Mouse (Mus musculus): ENCODE data around the gene Mapk13.
"Not testable (repeated sequence)": the region's sequence is repeated elsewhere in the genome, so short reads cannot be mapped to it uniquely, and the experiment has no call there.

The Mapk13 gene

GRCm38 (mm10) chr17:28814529-28815097 is 45.5 kb downstream of the Mapk13 start:
- peak; percentile 62 for DNase-seq (ENCODE audit: low read depth, low spot score)

- no peak for DNase-seq (ENCODE audit: low read depth, low spot score)
These were observed 46.4 kb downstream of the Mapk13 start for GRCm38 (mm10) chr17:28815384-28816004.

GRCm38 (mm10) chr17:28816326-28816725 is 47.2 kb downstream of the Mapk13 start:
- DNase-seq (ENCODE audit: low read depth, low spot score): not testable (repeated sequence)

GRCm38 (mm10) chr17:28816875-28817811 is 48.0 kb downstream of the Mapk13 start:
- DNase-seq (ENCODE audit: low read depth, low spot score): no peak

- peak; percentile 62 for DNase-seq (ENCODE audit: low read depth, low spot score)
These were observed 51.1 kb downstream of the Mapk13 start for GRCm38 (mm10) chr17:28820189-28820588.

- no peak for DNase-seq (ENCODE audit: low read depth, low spot score)
These were observed 54.1 kb downstream of the Mapk13 start for GRCm38 (mm10) chr17:28823004-28823745.

GRCm38 (mm10) chr17:28823749-28824148 is 54.7 kb downstream of the Mapk13 start:
- DNase-seq (ENCODE audit: low read depth, low spot score): no peak

GRCm38 (mm10) chr17:28824896-28825295 is 55.8 kb downstream of the Mapk13 start:
- no peak for DNase-seq (ENCODE audit: low read depth, low spot score)

- DNase-seq (ENCODE audit: low read depth, low spot score): no peak
These were observed 56.4 kb downstream of the Mapk13 start for GRCm38 (mm10) chr17:28825359-28826041.

GRCm38 (mm10) chr17:28827665-28828231 is 58.7 kb downstream of the Mapk13 start:
- DNase-seq (ENCODE audit: low read depth, low spot score): no peak

- no peak for DNase-seq (ENCODE audit: low read depth, low spot score)
These were observed 60.0 kb downstream of the Mapk13 start for GRCm38 (mm10) chr17:28829120-28829519.
